Mouse (Mus musculus) brain, embryonic 14.5 days (tissue): Measurements from ENCODE around the gene Taf5.

Experiments used
- CTCF ChIP-seq: fragments of 200-500 bp; IDR thresholded peaks from 2 replicates; pipeline ENCODE4 v1.5.1; 2012; ENCODE audit warnings: inconsistent platforms, mild to moderate bottlenecking, moderate library complexity, borderline replicate concordance; ENCODE audit not compliant: insufficient read depth, insufficient read length; ENCODE audit errors: extremely low read depth
- POLR2A ChIP-seq: fragments of 200-500 bp; IDR thresholded peaks from 2 replicates; pipeline ENCODE4 v1.6.1; 2012; ENCODE audit warnings: mild to moderate bottlenecking, inconsistent platforms, borderline replicate concordance; ENCODE audit not compliant: poor library complexity, insufficient read depth, insufficient read length, severe bottlenecking; ENCODE audit errors: extremely low read depth

DNA sequence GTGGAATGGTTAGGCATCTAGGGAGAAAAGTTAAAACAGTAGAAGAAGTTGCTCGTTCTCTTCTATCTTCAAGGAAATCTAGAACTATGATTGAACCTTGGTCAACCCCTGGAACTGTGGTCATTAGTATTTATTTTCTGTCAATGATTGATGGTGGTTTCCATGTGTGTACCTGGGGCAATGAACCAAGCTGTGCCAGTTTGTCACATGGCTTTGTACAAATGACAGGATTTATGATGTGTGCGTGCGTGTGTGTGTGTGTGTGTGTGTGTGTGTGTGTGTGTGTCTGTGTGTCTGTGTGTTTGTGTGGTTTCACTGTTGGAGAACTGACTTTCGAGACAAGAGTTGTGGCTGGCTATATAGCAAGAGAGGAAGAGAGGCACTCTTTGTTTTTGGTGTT is 14.1 kb upstream of the Taf5 start:
- TF ChIP-seq CTCF (no peak), POLR2A (no peak)
